8 mouse cellular contexts compared by ENCODE assay signal in the genomic region with DNA sequence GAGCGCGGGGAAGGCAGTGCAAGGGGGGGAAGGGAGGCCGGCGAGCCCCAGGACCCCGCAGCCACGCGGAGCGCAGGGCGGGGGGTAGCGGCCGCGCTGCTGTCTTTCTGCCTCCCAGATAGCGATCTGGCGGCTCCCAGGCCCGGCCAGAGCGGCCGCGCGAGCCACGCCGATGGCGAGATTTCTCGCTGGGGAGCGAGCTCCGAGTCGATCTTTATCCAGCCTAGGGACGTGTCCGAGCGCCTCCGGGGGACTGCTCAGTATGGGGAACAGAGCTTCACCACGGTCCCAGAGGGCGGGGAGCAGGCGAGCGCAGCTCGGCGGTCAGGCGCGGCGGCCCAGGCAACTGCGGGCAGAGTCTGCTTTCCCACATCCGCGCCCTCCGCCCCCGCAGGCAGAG. TPM values are rescaled to one million over a fixed set of nuclear protein-coding genes. Genes with fewer than 3 reads are reported as not detected.
DNase-seq lines count a peak whose midpoint lies in the region; ATAC-seq and TF ChIP-seq lines count a peak whose summit lies in the region.

No protein-coding gene starts in this region.

- TF ChIP-seq EP300 in liver, embryonic 14.5 days (IDR thresholded peaks at IDR 0.05; ENCODE audit: low read depth), result no peak

- WGBS in embryonic facial prominence, embryonic 11.5 days, result under 1% methylated on average over 31 of the region's 44 CpGs
- under 1% methylated on average over 30 of the region's 44 CpGs for WGBS in hindbrain, embryonic 13.5 days
- WGBS in liver, embryonic 14.5 days (ENCODE audit: insufficient replicate concordance), result 1% methylated on average over 38 of the region's 44 CpGs

- H3K4me1 ChIP-seq in embryonic facial prominence, embryonic 11.5 days (ENCODE audit: control insufficient read depth, insufficient read depth, low read length), result no peaks in the 10 kb centered on the region; the same call in 1 of the 2 replicates
- H3K4me1 ChIP-seq in hindbrain, embryonic 13.5 days (replicated peaks), result peaks cover 32% of the 10 kb centered on the region
- no peaks in the 10 kb centered on the region for H3K4me1 ChIP-seq in liver, embryonic 14.5 days (replicated peaks; ENCODE audit: control insufficient read depth in 2 of 2, insufficient read depth in 2 of 2, low read length in 1 of 2)

- no peaks in the 10 kb centered on the region for H3K9me3 ChIP-seq in embryonic facial prominence, embryonic 11.5 days (replicated peaks; ENCODE audit: control insufficient read depth, low read length)
- H3K9me3 ChIP-seq in hindbrain, embryonic 13.5 days, result no peaks in the 10 kb centered on the region
- no peaks in the 10 kb centered on the region for H3K9me3 ChIP-seq in liver, embryonic 14.5 days (ENCODE audit: control insufficient read depth, low read length)

- ATAC-seq in embryonic facial prominence, embryonic 11.5 days (replicated peaks; ENCODE audit: insufficient number of reproducible peaks, low FRiP score, low TSS enrichment, low read depth), result peak; percentile 64
- peak; percentile 77 for ATAC-seq in hindbrain, embryonic 13.5 days (ENCODE audit: low FRiP score)
- no peak for ATAC-seq in liver, embryonic 14.5 days (ENCODE audit: insufficient read depth)

- peaks cover 43% of the 10 kb centered on the region for H3K27me3 ChIP-seq in embryonic facial prominence, embryonic 11.5 days (ENCODE audit: control insufficient read depth, insufficient read depth, low read length)
- H3K27me3 ChIP-seq in hindbrain, embryonic 13.5 days, result peaks cover 46% of the 10 kb centered on the region
- H3K27me3 ChIP-seq in liver, embryonic 14.5 days (ENCODE audit: control insufficient read depth, insufficient read depth, low read length), result peaks cover 44% of the 10 kb centered on the region

- peak overlapping the region; percentile 63 for H3K9ac ChIP-seq in embryonic facial prominence, embryonic 11.5 days (replicated peaks; ENCODE audit: low read length)
- H3K9ac ChIP-seq in hindbrain, embryonic 13.5 days, result peak overlapping the region; percentile 87
- H3K9ac ChIP-seq in liver, embryonic 14.5 days (replicated peaks), result no peak overlapping the region

- no peaks in the 10 kb centered on the region for H3K36me3 ChIP-seq in embryonic facial prominence, embryonic 11.5 days (replicated peaks; ENCODE audit: control insufficient read depth, insufficient read depth, low read depth, low read length)
- no peaks in the 10 kb centered on the region for H3K36me3 ChIP-seq in hindbrain, embryonic 13.5 days
- H3K36me3 ChIP-seq in liver, embryonic 14.5 days (replicated peaks; ENCODE audit: control insufficient read depth, insufficient read depth, low read depth), result no peaks in the 10 kb centered on the region

- peak overlapping the region; percentile 66 for H3K4me3 ChIP-seq in embryonic facial prominence, embryonic 11.5 days (ENCODE audit: low read depth, low read length)
- H3K4me3 ChIP-seq in hindbrain, embryonic 13.5 days, result peak overlapping the region; percentile 58
- H3K4me3 ChIP-seq in liver, embryonic 14.5 days (ENCODE audit: insufficient read depth in 1 of 2, low read depth in 2 of 2, low read length in 2 of 2), result peak overlapping the region in 1 of 2 experiments; percentile 30; a peak in 2 of 4 replicates

- peak overlapping the region; percentile 28; the same call in 1 of the 2 replicates for H3K27ac ChIP-seq in embryonic facial prominence, embryonic 11.5 days (replicated peaks; ENCODE audit: low read depth, low read length)
- H3K27ac ChIP-seq in hindbrain, embryonic 13.5 days, result peak overlapping the region; percentile 95
- no peak overlapping the region for H3K27ac ChIP-seq in liver, embryonic 14.5 days

- peak; percentile 45 for DNase-seq in layer of hippocampus, adult 11-12 months (ENCODE audit: low spot score)
- DNase-seq in layer of hippocampus, adult 9-11 months, result no peak
- peak; percentile 41 for DNase-seq in adrenal gland, postnatal 25 days
- DNase-seq in embryonic facial prominence, embryonic 11.5 days (ENCODE audit: low spot score), result peak; percentile 48
- DNase-seq in liver, embryonic 14.5 days (ENCODE audit: low read depth in 3 of 3, low spot score in 3 of 3), result no peak
- peak; percentile 60 for DNase-seq in right cerebral cortex, postnatal 14 days
- no peak for DNase-seq in T-cell, adult 2 months (ENCODE audit: low spot score)

- peak overlapping the region; percentile 99 for H3K4me2 ChIP-seq in embryonic facial prominence, embryonic 11.5 days (ENCODE audit: low read depth, low read length)
- H3K4me2 ChIP-seq in hindbrain, embryonic 13.5 days, result peak overlapping the region; percentile 68
- peak overlapping the region; percentile 41 for H3K4me2 ChIP-seq in liver, embryonic 14.5 days (ENCODE audit: low read depth)

- TF ChIP-seq CTCF in liver, embryonic 14.5 days (IDR thresholded peaks at IDR 0.05; ENCODE audit: low read depth), result no peak

RNA-seq across cellular contexts. Expression of gene Crtac1, which starts 0.6 kb away (rescaled TPM):
- 0.64 TPM in 1 of 2 replicates, not detected in the other for total RNA-seq in adrenal gland, postnatal 25 days (2021)
- 5.8 and 8.4 TPM in 2 replicates for polyA plus RNA-seq in embryonic facial prominence, embryonic 11.5 days (2014; fragmentation: Nextera tagmentation; extraction: Ambion mirVana)
- 29.9 and 33.1 TPM in 2 replicates for polyA plus RNA-seq in hindbrain, embryonic 13.5 days (2015; fragmentation: Nextera tagmentation; extraction: Ambion mirVana)
- 0.03 and 0.06 TPM in 2 replicates for polyA plus RNA-seq in liver, embryonic 14.5 days (2012; rRNA removed)
- not detected in 2 replicates for polyA plus RNA-seq in liver, embryonic 14.5 days (2014; fragmentation: Nextera tagmentation; extraction: Ambion mirVana)

Comparison
In these comparisons a context has a peak if more than half of its experiments do, and no peak if none do; other contexts are left out.
1. DNase-seq: peak in layer of hippocampus, adult 11-12 months (single experiment), adrenal gland, postnatal 25 days (single experiment), embryonic facial prominence, embryonic 11.5 days (single experiment) and right cerebral cortex, postnatal 14 days (single experiment); none in layer of hippocampus, adult 9-11 months (single experiment), liver, embryonic 14.5 days (0 of 3) and T-cell, adult 2 months (single experiment).
2. H3K4me2 ChIP-seq: peak in every context shown above with its lines; median percentile 99 in embryonic facial prominence, embryonic 11.5 days; 68 in hindbrain, embryonic 13.5 days; 41 in liver, embryonic 14.5 days.